Mouse (Mus musculus) heart, adult 11 months (tissue): ENCODE results near the gene Cemip.

ENCODE experiments used
- DNase-seq: peaks from one replicate; pipeline ENCODE4 v3.0.0; 2022

Cemip gene

GRCm38 (mm10) chr7:84090793-84091192, 4.5 kb upstream of the Cemip start:
- DNase-seq, result peak; percentile 30

GRCm38 (mm10) chr7:84089777-84090176, 3.5 kb upstream of the Cemip start:
- DNase-seq, result peak; percentile 70

GRCm38 (mm10) chr7:84088971-84089370, 2.7 kb upstream of the Cemip start:
- peak; percentile 90 for DNase-seq

GRCm38 (mm10) chr7:84088191-84088590, 1.9 kb upstream of the Cemip start:
- peak; percentile 40 for DNase-seq

- peak; percentile 82 for DNase-seq
Observed at GRCm38 (mm10) chr7:84085049-84085945, 1.0 kb downstream of the Cemip start.

GRCm38 (mm10) chr7:84077257-84078013, 8.9 kb downstream of the Cemip start:
- peak; percentile 78 for DNase-seq

- peak; percentile 63 for DNase-seq
Observed at GRCm38 (mm10) chr7:84074266-84074665, 12.0 kb downstream of the Cemip start.

GRCm38 (mm10) chr7:84073856-84074255, 12.4 kb downstream of the Cemip start:
- peak; percentile 73 for DNase-seq

- peak; percentile 82 for DNase-seq
Observed at GRCm38 (mm10) chr7:84068931-84069330, 17.4 kb downstream of the Cemip start.

- no peak for DNase-seq
Observed at GRCm38 (mm10) chr7:84059799-84060198, 26.5 kb downstream of the Cemip start.

- peak; percentile 68 for DNase-seq
Observed at GRCm38 (mm10) chr7:84055961-84056629, 30.2 kb downstream of the Cemip start.

GRCm38 (mm10) chr7:84053856-84054255, 32.4 kb downstream of the Cemip start:
- DNase-seq, result peak; percentile 82

- peak; percentile 67 for DNase-seq
Observed at GRCm38 (mm10) chr7:84051423-84051822, 34.9 kb downstream of the Cemip start.

- peak; percentile 66 for DNase-seq
Observed at GRCm38 (mm10) chr7:84045546-84045945, 40.8 kb downstream of the Cemip start.

GRCm38 (mm10) chr7:84044581-84045290, 41.6 kb downstream of the Cemip start:
- peak; percentile 37 for DNase-seq

GRCm38 (mm10) chr7:84042726-84043125, 43.6 kb downstream of the Cemip start:
- DNase-seq, result peak; percentile 66

- peak; percentile 60 for DNase-seq
Observed at GRCm38 (mm10) chr7:84039856-84040522, 46.3 kb downstream of the Cemip start.

- DNase-seq, result peak; percentile 65
Observed at GRCm38 (mm10) chr7:84038642-84039041, 47.7 kb downstream of the Cemip start.

- DNase-seq, result no peak
Observed at GRCm38 (mm10) chr7:84032831-84033230, 53.5 kb downstream of the Cemip start.

GRCm38 (mm10) chr7:84029120-84029771, 57.1 kb downstream of the Cemip start:
- no peak for DNase-seq

- no peak for DNase-seq
Observed at GRCm38 (mm10) chr7:84028368-84028767, 57.9 kb downstream of the Cemip start.
